Mouse (Mus musculus) forebrain, embryonic 14.5 days (tissue): Measurements from ENCODE around the gene Commd1. TPM values are rescaled to one million over a fixed set of nuclear protein-coding genes. Genes with fewer than 3 reads are reported as not detected.

Source experiments
- ATAC-seq: fragments of 200-750 bp; cut with Nextera tagmentation; 2 replicates; pipeline ENCODE4 v1.8.0; 2017; ENCODE audit warnings: mild to moderate bottlenecking, moderate library complexity
- DNase-seq: peaks from one replicate; pipeline ENCODE4 v3.0.0-alpha.2; 2015; ENCODE audit warnings: low spot score
- H3K27ac ChIP-seq: fragments of 300-500 bp; sonication (generic); 2 replicates; pipeline ENCODE4 v1.5.1; 2014; ENCODE audit warnings: low read depth, mild to moderate bottlenecking, control low read depth, low read length, moderate library complexity
- H3K27me3 ChIP-seq: fragments of 300-500 bp; sonication (generic); replicated peaks from 2 replicates; pipeline ENCODE4 v1.6.1; 2014; ENCODE audit warnings: low read length, control low read depth, mixed read lengths; ENCODE audit not compliant: control insufficient read depth, insufficient read depth
- H3K36me3 ChIP-seq: fragments of 300-500 bp; sonication (generic); 2 replicates; pipeline ENCODE4 v1.6.1; 2014; ENCODE audit warnings: low read length, control low read depth; ENCODE audit not compliant: control insufficient read depth, insufficient read depth
- H3K4me1 ChIP-seq: fragments of 300-500 bp; sonication (generic); 2 replicates; pipeline ENCODE4 v1.6.1; 2014; ENCODE audit warnings: antibody characterized with exemption, low read length, control low read depth; ENCODE audit not compliant: control insufficient read depth, insufficient read depth
- H3K4me2 ChIP-seq: fragments of 300-500 bp; sonication (generic); 2 replicates; pipeline ENCODE4 v1.6.1; 2014; ENCODE audit warnings: mild to moderate bottlenecking, control low read depth, low read length
- H3K4me3 ChIP-seq: fragments of 300-500 bp; sonication (generic); 2 replicates; pipeline ENCODE4 v1.5.1; 2014; ENCODE audit warnings: low read depth, low read length, control low read depth
- H3K9ac ChIP-seq: fragments of 300-500 bp; sonication (generic); 2 replicates; pipeline ENCODE4 v1.6.1; 2014; ENCODE audit warnings: mild to moderate bottlenecking, low read length, control low read depth, moderate library complexity
- H3K9me3 ChIP-seq: fragments of 300-500 bp; sonication (generic); replicated peaks from 2 replicates; pipeline ENCODE4 v1.6.1; 2016; ENCODE audit warnings: low read length, control low read depth, mixed read lengths; ENCODE audit not compliant: control insufficient read depth
- WGBS: fragments of 180-500 bp; shearing (Covaris S2); extraction: QIAGEN DNeasy Blood & Tissue Kit; methylation state at CpG from one replicate; pipeline ENCODE4 v1.1.7; 2014; 5-methylcytosine and 5-hydroxymethylcytosine counted together
- polyA plus RNA-seq: library from polyadenylated mRNA; unstranded; fragments of >200 nt; fragmentation: Nextera tagmentation; extraction: Ambion mirVana; gene quantifications from 2 replicates; pipeline ENCODE4 v1.2.1, GENCODE M21; 2014

Gene Commd1
- polyA plus RNA-seq, 1 experiment from 2014 or later, result 304 TPM

GRCm38 (mm10) chr11:22969486-22969885, 12.7 kb downstream of the Commd1 start:
- Histone ChIP-seq H3K4me2 (no peak overlapping the region), H3K4me3 (no peak overlapping the region), H3K27ac (no peak overlapping the region), H3K4me1 (peaks cover 5% of the 10 kb centered on the region; the same call in 1 of the 2 replicates), H3K9me3 (peaks cover 17% of the 10 kb centered on the region), H3K36me3 (no peaks in the 10 kb centered on the region), H3K9ac (no peak overlapping the region), H3K27me3 (no peaks in the 10 kb centered on the region)
- WGBS, result 66% methylated on average over 6 of the region's 6 CpGs
- ATAC-seq, result no peak
- peak; percentile 60 for DNase-seq

GRCm38 (mm10) chr11:22965503-22965902, 16.7 kb downstream of the Commd1 start:
- no peaks in the 10 kb centered on the region for H3K4me1 ChIP-seq
- no peak overlapping the region for H3K27ac ChIP-seq
- no peak for ATAC-seq
- DNase-seq, result no peak
- H3K9ac ChIP-seq, result no peak overlapping the region
- no peaks in the 10 kb centered on the region for H3K36me3 ChIP-seq
- H3K27me3 ChIP-seq, result no peaks in the 10 kb centered on the region
- no peak overlapping the region for H3K4me2 ChIP-seq
- 0 out of 2 replicates have a peak, but pooled peaks cover 3% of the 10 kb centered on the region for H3K9me3 ChIP-seq
- H3K4me3 ChIP-seq, result no peak overlapping the region
- 88% methylated on average over 4 of the region's 4 CpGs for whole genome bisulfite sequencing

- no peak for ATAC-seq
- 83% methylated on average over 4 of the region's 4 CpGs for WGBS
- DNase-seq, result no peak
- H3K27me3 ChIP-seq, result no peaks in the 10 kb centered on the region
- H3K4me1 ChIP-seq, result no peaks in the 10 kb centered on the region
- no peak overlapping the region for H3K9ac ChIP-seq
- H3K4me2 ChIP-seq, result no peak overlapping the region
- no peak overlapping the region for H3K4me3 ChIP-seq
- 0 out of 2 replicates have a peak, but pooled peaks cover 3% of the 10 kb centered on the region for H3K9me3 ChIP-seq
- H3K27ac ChIP-seq, result no peak overlapping the region
- H3K36me3 ChIP-seq, result no peaks in the 10 kb centered on the region
These were observed 17.8 kb downstream of the Commd1 start for GRCm38 (mm10) chr11:22964401-22964800.

- Histone ChIP-seq H3K27ac (no peak overlapping the region), H3K9me3 (no peaks in the 10 kb centered on the region), H3K4me2 (no peak overlapping the region), H3K4me1 (no peaks in the 10 kb centered on the region), H3K36me3 (no peaks in the 10 kb centered on the region), H3K9ac (no peak overlapping the region), H3K27me3 (no peaks in the 10 kb centered on the region), H3K4me3 (no peak overlapping the region)
- DNase-seq (no peak), ATAC-seq (no peak)
- whole genome bisulfite sequencing, result 92% methylated on average over 1 of the region's 1 CpGs
These were observed 20.1 kb downstream of the Commd1 start for GRCm38 (mm10) chr11:22962101-22962500.

GRCm38 (mm10) chr11:22957791-22958374, 24.3 kb downstream of the Commd1 start:
- Histone ChIP-seq H3K4me3 (no peak overlapping the region), H3K36me3 (0 out of 2 replicates have a peak, but pooled peaks cover 6% of the 10 kb centered on the region), H3K27me3 (no peaks in the 10 kb centered on the region), H3K27ac (no peak overlapping the region), H3K4me2 (no peak overlapping the region), H3K9me3 (no peaks in the 10 kb centered on the region), H3K9ac (no peak overlapping the region), H3K4me1 (no peaks in the 10 kb centered on the region)
- ATAC-seq (no peak), DNase-seq (no peak)
- WGBS, result 91% methylated on average over 4 of the region's 4 CpGs

GRCm38 (mm10) chr11:22956830-22957229, 25.4 kb downstream of the Commd1 start:
- ATAC-seq, result no peak
- no peaks in the 10 kb centered on the region for H3K9me3 ChIP-seq
- H3K4me3 ChIP-seq, result no peak overlapping the region
- no peaks in the 10 kb centered on the region for H3K27me3 ChIP-seq
- no peak for DNase-seq
- no peak overlapping the region for H3K9ac ChIP-seq
- H3K27ac ChIP-seq, result no peak overlapping the region
- no peaks in the 10 kb centered on the region for H3K4me1 ChIP-seq
- H3K4me2 ChIP-seq, result no peak overlapping the region
- peaks cover 10% of the 10 kb centered on the region; the same call in 1 of the 2 replicates for H3K36me3 ChIP-seq
- WGBS, result 69% methylated on average over 4 of the region's 4 CpGs

GRCm38 (mm10) chr11:22956346-22956745, 25.8 kb downstream of the Commd1 start:
- Histone ChIP-seq H3K9me3 (no peaks in the 10 kb centered on the region), H3K4me3 (no peak overlapping the region), H3K27ac (no peak overlapping the region), H3K36me3 (peaks cover 10% of the 10 kb centered on the region; the same call in 1 of the 2 replicates), H3K9ac (no peak overlapping the region), H3K4me1 (no peaks in the 10 kb centered on the region), H3K4me2 (no peak overlapping the region), H3K27me3 (no peaks in the 10 kb centered on the region)
- DNase-seq (no peak), ATAC-seq (no peak)
- 90% methylated on average over 6 of the region's 6 CpGs for WGBS

GRCm38 (mm10) chr11:22952668-22953067, 29.5 kb downstream of the Commd1 start:
- no peak overlapping the region for H3K4me2 ChIP-seq
- WGBS, result 87% methylated on average over 7 of the region's 7 CpGs
- ATAC-seq (no peak), DNase-seq (no peak)
- H3K9me3 ChIP-seq, result no peaks in the 10 kb centered on the region
- H3K27me3 ChIP-seq, result no peaks in the 10 kb centered on the region
- H3K9ac ChIP-seq, result no peak overlapping the region
- H3K36me3 ChIP-seq, result peaks cover 10% of the 10 kb centered on the region; the same call in 1 of the 2 replicates
- H3K4me3 ChIP-seq, result no peak overlapping the region
- H3K27ac ChIP-seq, result no peak overlapping the region
- H3K4me1 ChIP-seq, result no peaks in the 10 kb centered on the region

- 86% methylated on average over 6 of the region's 6 CpGs for WGBS
- ATAC-seq (no peak), DNase-seq (no peak)
- H3K9ac ChIP-seq, result no peak overlapping the region
- no peaks in the 10 kb centered on the region for H3K4me1 ChIP-seq
- no peak overlapping the region for H3K4me2 ChIP-seq
- no peaks in the 10 kb centered on the region for H3K27me3 ChIP-seq
- no peak overlapping the region for H3K27ac ChIP-seq
- H3K4me3 ChIP-seq, result no peak overlapping the region
- H3K36me3 ChIP-seq, result peaks cover 6% of the 10 kb centered on the region; the same call in 1 of the 2 replicates
- H3K9me3 ChIP-seq, result no peaks in the 10 kb centered on the region
These were observed 32.1 kb downstream of the Commd1 start for GRCm38 (mm10) chr11:22950131-22950530.
